Mouse (Mus musculus) spleen, postnatal 4 days (tissue): ENCODE results near the gene Ptges.

Source experiments
- DNase-seq, 2 experiments: peaks; one replicate each; pipeline ENCODE4 v3.0.0; 2022; ENCODE audit warnings: low spot score in 2 of 2

Ptges gene

GRCm38 (mm10) chr2:30901646-30902160, 28.0 kb downstream of the Ptges start:
- DNase-seq: no peak

GRCm38 (mm10) chr2:30899397-30900069, 30.1 kb downstream of the Ptges start:
- DNase-seq: no peak

GRCm38 (mm10) chr2:30897291-30897690, 32.4 kb downstream of the Ptges start:
- DNase-seq: no peak

- DNase-seq: no peak
Observed at GRCm38 (mm10) chr2:30893946-30894345, 35.7 kb downstream of the Ptges start.

DNA sequence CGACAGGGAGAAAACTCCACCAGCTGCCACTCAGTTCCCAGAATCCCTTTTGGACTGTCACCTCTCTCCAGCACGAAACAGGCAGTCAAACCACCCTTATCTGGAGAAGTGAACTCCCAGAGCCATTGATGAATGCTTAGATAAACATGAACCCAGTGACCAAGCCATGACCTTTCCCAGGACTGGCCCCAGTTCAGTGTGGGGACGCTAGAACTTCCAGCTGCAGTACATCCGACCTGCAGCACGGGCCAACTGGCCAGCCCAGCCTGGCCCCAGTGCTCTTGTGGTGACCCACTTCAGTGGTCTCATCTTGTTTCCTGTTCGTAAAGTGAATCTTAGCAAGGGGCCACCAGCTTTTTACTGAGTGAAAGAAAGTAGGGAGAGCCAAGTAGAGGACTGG, 36.3 kb downstream of the Ptges start:
- DNase-seq: no peak

- DNase-seq: peak in 1 of 2 experiments; percentile 29
Observed at GRCm38 (mm10) chr2:30891002-30891401, 38.7 kb downstream of the Ptges start.

DNA sequence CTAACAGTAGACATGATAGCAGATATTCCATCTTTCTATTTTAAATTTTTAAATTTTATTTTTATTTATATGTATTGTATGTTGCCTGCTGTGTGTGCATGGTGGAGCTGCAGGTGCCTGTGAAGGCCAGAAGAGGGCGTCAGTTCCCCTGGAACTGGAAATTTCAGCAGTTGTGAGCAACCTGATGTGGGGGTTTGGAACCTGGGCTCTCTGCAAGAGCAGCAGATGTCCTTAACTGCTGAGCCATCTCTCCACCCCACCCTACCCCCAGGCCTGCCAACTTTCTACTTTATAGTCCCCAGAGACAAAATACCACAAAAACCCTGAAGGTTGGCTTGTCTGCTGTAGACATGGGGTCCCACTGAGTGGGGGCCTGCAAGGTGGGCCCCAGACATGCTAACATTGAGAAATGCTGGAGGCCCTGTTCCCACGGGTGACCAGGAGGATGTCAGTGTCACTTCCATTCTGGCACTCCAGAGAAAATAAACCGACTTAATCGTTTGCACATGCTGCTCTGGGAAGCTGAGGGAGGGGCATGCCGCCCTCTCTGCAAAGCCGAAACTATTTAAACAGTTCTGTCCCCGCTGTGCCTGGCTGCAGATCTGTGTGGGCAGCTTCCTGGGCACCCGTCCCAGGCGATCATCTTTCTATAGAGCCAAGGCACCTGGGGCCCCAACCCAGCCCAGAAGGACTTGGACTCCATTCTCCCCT, 44.1 kb downstream of the Ptges start:
- no peak for DNase-seq

- no peak for DNase-seq
Observed at GRCm38 (mm10) chr2:30884852-30885373, 44.8 kb downstream of the Ptges start.

- DNase-seq: no peak
Observed at GRCm38 (mm10) chr2:30881215-30881614, 48.4 kb downstream of the Ptges start.

- DNase-seq: no peak
Observed at GRCm38 (mm10) chr2:30879481-30879880, 50.2 kb downstream of the Ptges start.

- no peak for DNase-seq
Observed at GRCm38 (mm10) chr2:30875621-30876432, 53.8 kb downstream of the Ptges start.

- no peak for DNase-seq
Observed at GRCm38 (mm10) chr2:30875096-30875495, 54.6 kb downstream of the Ptges start.

GRCm38 (mm10) chr2:30874445-30874844, 55.2 kb downstream of the Ptges start:
- no peak for DNase-seq

DNA sequence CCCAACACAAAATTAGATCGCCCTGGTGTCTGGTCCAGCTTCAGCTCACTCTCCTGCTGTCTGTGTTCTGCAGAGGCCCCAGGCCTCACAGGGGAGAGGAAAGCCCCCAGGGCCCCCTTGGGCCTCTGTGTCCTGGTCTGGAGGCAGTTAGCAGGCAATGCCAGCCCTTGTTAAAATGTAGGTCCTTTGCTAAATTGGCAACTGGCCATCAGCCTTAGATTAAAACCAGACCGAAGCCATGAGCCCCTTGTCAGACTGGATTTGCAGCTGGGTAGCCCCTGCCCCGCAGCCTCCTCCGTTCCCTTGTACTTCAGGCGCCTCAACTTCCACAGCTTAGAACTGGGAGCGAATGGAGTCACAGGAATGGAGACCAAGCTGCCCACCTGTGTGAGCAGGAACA, 57.0 kb downstream of the Ptges start:
- DNase-seq: no peak

DNA sequence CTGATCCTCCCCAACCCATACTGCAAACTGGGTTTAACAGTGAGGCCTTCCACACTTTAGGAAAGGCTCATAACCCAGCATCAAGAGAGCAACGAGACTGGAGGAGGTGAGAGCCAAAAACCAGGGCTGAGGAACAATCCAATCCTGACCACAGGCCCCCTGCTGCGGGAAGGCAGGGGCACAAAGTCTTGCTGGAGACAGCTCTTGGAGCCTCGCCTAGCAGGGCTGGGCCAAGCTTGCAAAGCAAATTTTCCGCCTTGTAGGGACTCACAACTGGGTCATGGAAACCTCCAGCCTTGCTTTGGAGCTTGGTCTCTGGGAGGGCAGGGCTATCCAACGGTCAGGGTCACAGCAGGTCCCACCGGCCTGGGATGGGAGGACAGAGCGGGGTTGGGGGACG, 58.8 kb downstream of the Ptges start:
- DNase-seq: no peak

GRCm38 (mm10) chr2:30865426-30865825, 64.2 kb downstream of the Ptges start:
- DNase-seq: no peak

DNA sequence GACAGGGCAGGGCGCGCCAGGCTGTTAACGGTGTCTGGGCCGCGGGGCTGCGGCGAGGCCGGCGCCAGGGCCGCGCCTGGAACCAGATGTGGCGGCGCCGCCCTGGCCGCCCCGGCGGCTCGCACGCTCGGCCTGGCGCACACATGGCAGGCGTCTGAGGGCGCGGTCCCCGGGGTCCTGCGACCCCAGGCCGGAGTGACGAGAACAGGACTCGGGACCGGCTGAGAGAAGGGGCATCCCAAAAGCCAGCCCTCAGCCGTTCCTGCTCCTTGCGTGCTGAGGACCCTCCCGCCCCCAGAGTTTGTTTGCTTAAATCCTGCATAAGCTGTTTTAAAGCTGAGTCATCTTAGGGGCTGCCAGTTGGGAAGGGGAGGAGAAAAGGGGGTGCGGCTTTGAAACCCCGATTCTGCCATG, 64.7 kb downstream of the Ptges start:
- no peak for DNase-seq

- DNase-seq: no peak
Observed at GRCm38 (mm10) chr2:30863574-30863973, 66.1 kb downstream of the Ptges start.

- DNase-seq: no peak
Observed at GRCm38 (mm10) chr2:30862081-30862480, 67.6 kb downstream of the Ptges start.

- DNase-seq: no peak
Observed at GRCm38 (mm10) chr2:30859782-30860181, 69.9 kb downstream of the Ptges start.

- DNase-seq: no peak
Observed at GRCm38 (mm10) chr2:30857076-30857475, 72.6 kb downstream of the Ptges start.

DNA sequence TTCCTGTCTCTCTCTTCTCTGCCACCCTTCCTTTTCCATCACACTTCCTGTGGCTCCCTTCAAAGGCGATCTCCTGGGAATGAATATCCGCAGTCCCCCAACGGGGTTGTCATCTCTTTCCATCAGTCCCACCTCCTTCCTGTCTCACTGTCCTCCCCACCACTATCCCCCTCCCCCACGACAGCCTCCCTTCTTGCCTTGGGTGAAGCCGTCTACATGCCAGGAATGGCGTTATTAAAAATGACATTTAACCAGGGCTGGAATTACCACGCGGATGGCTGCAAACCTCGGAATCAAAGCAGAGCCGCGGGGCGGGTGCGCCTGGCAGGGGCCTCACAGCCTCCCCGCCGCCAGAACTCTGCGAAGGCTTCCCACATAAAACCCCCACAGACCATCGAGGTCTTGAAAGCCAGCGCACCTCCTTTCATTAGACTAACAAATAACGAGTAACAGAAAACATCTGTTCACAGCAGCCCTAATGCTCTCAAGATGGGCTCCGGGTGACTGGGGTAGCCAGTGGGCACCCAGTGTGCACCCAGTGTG, 76.8 kb downstream of the Ptges start:
- DNase-seq: no peak
